Mouse (Mus musculus): ENCODE measurements around the gene Gm20671. TPM values are rescaled to one million over a fixed set of nuclear protein-coding genes. Genes with fewer than 3 reads are reported as not detected.
"Not testable (repeated sequence)": the region's sequence is repeated elsewhere in the genome, so short reads cannot be mapped to it uniquely, and the experiment has no call there.

The Gm20671 gene
- polyA plus RNA-seq, 1 experiment from 2014 or later: not detected

DNA sequence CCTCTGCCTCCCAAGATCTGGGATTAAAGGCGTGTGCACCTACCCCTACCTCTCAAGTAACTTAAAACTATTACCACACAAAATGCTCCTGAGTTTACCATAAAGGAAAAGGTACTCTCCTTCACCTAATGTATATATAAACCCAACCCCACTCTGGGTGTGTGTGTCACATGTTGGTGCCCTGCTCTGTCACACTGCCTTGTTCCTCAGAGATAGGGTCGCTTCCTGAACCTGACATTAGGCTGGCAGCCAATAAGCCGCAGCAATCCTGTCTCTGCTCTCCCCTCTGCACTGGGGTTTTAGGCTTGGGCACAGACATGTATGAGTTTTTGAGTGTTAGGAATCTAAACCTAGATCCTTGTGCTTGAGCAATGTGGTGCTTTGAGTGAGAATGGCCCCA, 48.7 kb downstream of the Gm20671 start:
- Histone ChIP-seq H3K4me3 (replicated peaks) (no peak overlapping the region), H3K27me3 (no peaks in the 10 kb centered on the region), H3K9me3 (no peaks in the 10 kb centered on the region), H3K9ac (replicated peaks) (no peak overlapping the region), H3K27ac (no peak overlapping the region), H3K36me3 (peaks cover 19% of the 10 kb centered on the region), H3K4me2 (replicated peaks) (no peak overlapping the region), H3K4me1 (replicated peaks) (no peaks in the 10 kb centered on the region)
- 96% methylated on average over 3 of the region's 3 CpGs for WGBS
- ATAC-seq: no peak

DNA sequence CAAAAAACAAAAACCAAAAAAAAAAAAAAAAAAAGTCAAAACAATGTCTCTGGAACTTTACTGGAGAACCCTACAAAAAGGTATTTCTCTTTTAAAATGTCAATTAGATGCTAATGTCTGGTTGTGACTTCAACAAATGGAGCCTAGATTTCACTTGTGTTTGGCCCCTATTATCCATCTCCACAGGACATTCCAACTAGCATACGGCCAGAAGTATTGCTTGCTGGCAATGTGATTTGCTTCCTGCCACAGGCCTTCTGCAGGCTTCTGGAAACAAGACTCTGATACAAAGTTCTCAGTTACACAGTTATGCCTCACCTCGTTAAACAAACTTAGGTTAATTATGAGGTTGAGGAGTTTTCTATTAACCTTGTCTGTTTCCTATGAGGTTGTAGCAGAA, 54.5 kb downstream of the Gm20671 start:
- WGBS: 89% methylated on average over 2 of the region's 2 CpGs
- H3K27me3 ChIP-seq: no peaks in the 10 kb centered on the region

DNA sequence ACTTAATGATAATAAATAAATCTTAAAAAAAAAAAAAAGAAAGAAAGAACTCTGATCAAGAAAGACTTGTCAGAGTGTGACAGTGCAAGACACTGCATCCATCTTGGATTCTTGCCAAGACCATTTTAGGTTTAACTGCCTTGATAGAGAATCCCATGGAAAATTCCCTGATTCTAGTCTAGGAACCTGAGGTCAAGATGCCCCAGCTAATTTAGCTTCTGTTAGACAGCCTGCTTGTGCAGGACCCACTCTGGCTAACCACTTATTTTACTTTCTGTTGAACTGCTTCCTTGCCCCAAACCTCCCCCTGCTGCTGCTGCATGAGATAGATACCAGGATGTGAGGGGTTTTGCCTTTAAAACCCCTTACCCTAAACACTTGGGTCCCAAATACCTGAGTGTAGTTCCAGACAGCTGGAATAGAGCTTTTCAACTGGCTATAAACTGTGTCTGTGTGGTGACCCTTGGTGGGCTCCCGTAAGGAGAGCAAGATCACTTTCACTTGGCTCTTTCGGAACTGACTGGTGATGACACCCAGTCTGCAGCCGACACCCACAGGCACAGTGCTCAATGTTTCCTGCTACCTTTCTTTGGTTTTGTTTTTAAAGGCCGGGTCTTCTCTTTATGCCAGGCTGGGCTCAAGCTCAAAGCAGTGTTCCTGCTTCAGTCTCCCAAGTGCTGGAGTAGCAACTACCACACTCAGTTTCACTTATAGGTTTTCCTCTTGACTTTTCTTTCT, 59.1 kb downstream of the Gm20671 start:
- no peak overlapping the region for H3K9ac ChIP-seq (replicated peaks)
- no peak overlapping the region for H3K4me2 ChIP-seq (replicated peaks)
- H3K27ac ChIP-seq: no peak overlapping the region
- 98% methylated on average over 4 of the region's 4 CpGs for WGBS
- no peak overlapping the region for H3K4me3 ChIP-seq (replicated peaks)
- ATAC-seq: no peak
- no peaks in the 10 kb centered on the region for H3K9me3 ChIP-seq
- H3K4me1 ChIP-seq (replicated peaks): no peaks in the 10 kb centered on the region
- peaks cover 45% of the 10 kb centered on the region for H3K36me3 ChIP-seq
- no peaks in the 10 kb centered on the region for H3K27me3 ChIP-seq

More for the DNA sequence above, 54.5 kb downstream of the Gm20671 start:
- ATAC-seq: no peak
- no peaks in the 10 kb centered on the region for H3K9me3 ChIP-seq
- H3K4me1 ChIP-seq (replicated peaks): no peaks in the 10 kb centered on the region
- peaks cover 38% of the 10 kb centered on the region for H3K36me3 ChIP-seq
- H3K27ac ChIP-seq: no peak overlapping the region
- no peak overlapping the region for H3K9ac ChIP-seq (replicated peaks)
- no peak overlapping the region for H3K4me3 ChIP-seq (replicated peaks)
- no peak overlapping the region for H3K4me2 ChIP-seq (replicated peaks)

DNA sequence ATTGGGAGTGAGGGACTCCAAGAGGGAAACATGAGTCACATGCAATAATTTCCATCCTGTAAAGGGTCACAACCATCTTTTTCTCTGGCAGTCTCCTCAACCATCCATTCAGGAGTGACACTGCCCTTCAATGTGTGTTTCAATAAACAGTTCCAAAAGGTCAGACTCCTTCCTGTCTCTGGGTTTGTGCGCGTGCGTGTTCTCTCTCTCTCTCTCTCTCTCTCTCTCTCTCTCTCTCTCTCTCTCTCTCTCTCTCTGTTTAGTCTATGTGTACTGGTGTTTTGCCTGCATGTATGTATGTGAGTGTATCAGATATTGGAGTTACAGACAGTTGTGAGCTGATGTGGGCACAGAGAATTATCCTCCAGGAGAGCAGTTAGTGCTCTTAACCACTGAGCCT, 59.9 kb downstream of the Gm20671 start:
- WGBS: 86% methylated on average over 3 of the region's 3 CpGs
- H3K36me3 ChIP-seq: peaks cover 46% of the 10 kb centered on the region
- H3K9ac ChIP-seq (replicated peaks): no peak overlapping the region
- no peak for ATAC-seq
- no peaks in the 10 kb centered on the region for H3K27me3 ChIP-seq
- H3K4me1 ChIP-seq (replicated peaks): no peaks in the 10 kb centered on the region
- no peak overlapping the region for H3K4me3 ChIP-seq (replicated peaks)
- no peaks in the 10 kb centered on the region for H3K9me3 ChIP-seq
- no peak overlapping the region for H3K27ac ChIP-seq
- H3K4me2 ChIP-seq (replicated peaks): no peak overlapping the region

DNA sequence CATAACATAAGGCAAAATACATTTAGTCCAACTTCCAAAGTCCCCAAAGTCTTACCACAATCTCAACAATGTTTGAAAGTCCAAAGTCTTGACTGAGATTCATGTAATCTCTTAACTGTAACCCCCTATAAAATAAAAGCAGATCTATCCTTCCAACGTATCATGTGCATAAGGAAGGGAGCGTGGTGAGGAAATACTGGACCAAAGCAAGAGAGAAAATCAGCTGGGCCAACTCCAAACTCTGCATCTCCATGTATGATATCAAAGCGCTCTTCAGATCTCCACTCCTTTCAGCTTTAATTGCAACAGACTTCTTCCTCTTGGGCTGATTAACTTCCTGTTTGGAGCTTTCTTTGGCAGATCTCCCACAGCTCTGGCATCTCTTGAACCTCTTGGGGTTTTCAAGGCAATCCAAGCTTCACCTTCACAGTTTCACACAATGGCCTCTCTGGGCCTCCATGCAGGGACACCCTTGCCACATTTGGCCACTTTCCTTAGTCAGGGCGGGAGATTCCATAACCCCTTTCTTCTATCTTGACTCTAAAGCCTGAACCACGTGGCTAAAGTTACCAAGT, 65.3 kb downstream of the Gm20671 start:
- no peak overlapping the region for H3K9ac ChIP-seq (replicated peaks)
- peaks cover 47% of the 10 kb centered on the region for H3K36me3 ChIP-seq
- H3K27ac ChIP-seq: no peak overlapping the region
- H3K4me3 ChIP-seq (replicated peaks): no peak overlapping the region
- no peak overlapping the region for H3K4me2 ChIP-seq (replicated peaks)
- H3K9me3 ChIP-seq: no peaks in the 10 kb centered on the region
- no peak for ATAC-seq
- H3K27me3 ChIP-seq: no peaks in the 10 kb centered on the region
- H3K4me1 ChIP-seq (replicated peaks): no peaks in the 10 kb centered on the region
- WGBS: 96% methylated on average over 5 of the region's 5 CpGs

DNA sequence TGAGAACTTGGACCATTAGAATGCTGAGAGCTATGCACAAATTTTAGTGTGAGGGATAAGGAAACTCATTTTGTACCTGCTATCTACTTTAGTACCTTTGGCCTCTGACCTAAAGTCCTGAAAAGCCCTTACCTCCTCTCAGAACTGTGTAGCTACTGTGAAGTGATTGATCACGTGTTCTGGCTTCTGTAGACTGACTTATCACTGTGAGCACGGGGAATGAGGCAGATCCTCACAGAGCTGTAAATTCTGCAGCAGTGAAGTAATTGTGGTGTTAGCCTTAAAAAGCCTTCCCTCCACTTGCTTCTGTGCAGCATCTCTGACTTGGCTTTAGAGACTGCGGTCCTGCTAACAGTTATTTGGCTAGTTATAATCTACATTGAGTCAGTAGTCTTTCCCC, 66.1 kb downstream of the Gm20671 start:
- Histone ChIP-seq H3K4me2 (replicated peaks) (no peak overlapping the region), H3K9me3 (no peaks in the 10 kb centered on the region), H3K9ac (replicated peaks) (no peak overlapping the region), H3K27me3 (no peaks in the 10 kb centered on the region), H3K4me1 (replicated peaks) (no peaks in the 10 kb centered on the region), H3K36me3 (peaks cover 45% of the 10 kb centered on the region), H3K27ac (no peak overlapping the region), H3K4me3 (replicated peaks) (no peak overlapping the region)
- no peak for ATAC-seq
- 94% methylated on average over 3 of the region's 3 CpGs for WGBS

DNA sequence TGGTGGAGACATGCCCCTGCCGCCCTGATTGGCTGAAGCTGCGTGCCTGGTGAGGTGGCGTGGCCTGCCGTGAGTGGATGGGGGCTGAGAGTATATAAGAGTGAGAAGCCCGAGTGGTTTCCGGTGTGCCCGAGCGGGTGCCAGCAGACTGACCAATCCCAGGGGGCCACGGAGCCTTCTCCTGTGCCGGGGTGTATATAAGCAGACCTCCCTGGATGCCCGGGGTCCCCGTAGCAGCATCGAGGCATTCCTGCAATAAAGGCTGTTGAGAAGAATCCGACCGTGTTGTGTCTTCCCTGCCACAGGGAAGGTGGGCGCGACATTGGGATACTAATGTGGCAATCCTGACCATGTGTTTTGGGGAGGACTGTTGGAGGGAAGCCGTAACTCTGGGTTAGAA, 66.6 kb downstream of the Gm20671 start:
- not testable (repeated sequence) for H3K4me3 ChIP-seq (replicated peaks); H3K9ac ChIP-seq (replicated peaks); H3K27ac ChIP-seq; H3K27me3 ChIP-seq; H3K4me2 ChIP-seq (replicated peaks); H3K9me3 ChIP-seq; H3K4me1 ChIP-seq (replicated peaks); ATAC-seq
- 97% methylated on average over 18 of the region's 18 CpGs for WGBS
- peaks cover 45% of the 10 kb centered on the region for H3K36me3 ChIP-seq

DNA sequence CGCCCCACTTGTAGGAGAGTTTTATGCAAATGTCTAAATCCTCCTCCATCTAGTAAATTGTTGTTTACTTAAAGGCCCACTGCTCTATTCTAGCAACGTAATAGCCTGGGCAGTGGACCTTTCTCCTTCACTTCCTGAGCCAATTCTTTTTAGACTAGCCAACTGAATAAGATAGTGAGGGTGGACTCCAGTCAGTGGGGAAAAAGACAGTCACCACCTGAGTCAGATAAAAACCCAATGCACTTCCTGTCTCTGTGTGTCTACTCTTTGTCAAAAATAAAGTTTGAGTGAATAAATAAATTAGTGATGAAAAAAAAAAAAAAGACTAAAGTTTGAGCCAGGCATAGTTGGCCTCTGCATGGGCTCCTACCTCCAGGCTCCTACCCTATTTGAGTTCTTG, 67.2 kb downstream of the Gm20671 start:
- Histone ChIP-seq H3K36me3 (peaks cover 43% of the 10 kb centered on the region), H3K4me3 (replicated peaks) (no peak overlapping the region), H3K9me3 (no peaks in the 10 kb centered on the region), H3K9ac (replicated peaks) (no peak overlapping the region), H3K4me1 (replicated peaks) (no peaks in the 10 kb centered on the region), H3K27ac (no peak overlapping the region), H3K4me2 (replicated peaks) (no peak overlapping the region), H3K27me3 (no peaks in the 10 kb centered on the region)
- 79% methylated on average over 2 of the region's 2 CpGs for WGBS
- no peak for ATAC-seq

DNA sequence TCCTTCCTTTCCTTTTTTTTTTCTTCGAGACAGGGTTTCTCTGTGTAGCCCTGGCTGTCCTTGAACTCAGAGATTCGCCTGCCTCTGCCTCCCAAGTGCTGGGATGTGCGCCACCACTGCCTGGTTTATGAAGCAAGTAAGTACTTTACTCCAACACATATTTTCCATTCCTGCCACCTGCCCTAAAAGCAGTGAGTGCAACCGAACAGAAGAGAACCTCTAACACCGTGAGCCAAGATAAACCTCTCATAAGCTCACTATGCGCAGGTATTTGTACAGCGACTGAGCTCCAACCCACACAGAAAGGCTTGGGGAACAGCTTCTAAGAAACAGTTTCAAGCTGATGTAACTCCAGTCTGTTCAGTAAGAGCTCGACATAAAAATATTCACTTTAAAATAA, 70.8 kb downstream of the Gm20671 start:
- H3K4me3 ChIP-seq (replicated peaks): no peak overlapping the region
- H3K9me3 ChIP-seq: no peaks in the 10 kb centered on the region
- H3K27me3 ChIP-seq: no peaks in the 10 kb centered on the region
- no peak for ATAC-seq
- no peak overlapping the region for H3K4me2 ChIP-seq (replicated peaks)
- no peak overlapping the region for H3K9ac ChIP-seq (replicated peaks)
- no peak overlapping the region for H3K27ac ChIP-seq
- 93% methylated on average over 8 of the region's 8 CpGs for WGBS
- H3K36me3 ChIP-seq: peaks cover 8% of the 10 kb centered on the region; the same call in 1 of the 2 replicates
- peaks cover 11% of the 10 kb centered on the region for H3K4me1 ChIP-seq (replicated peaks)

DNA sequence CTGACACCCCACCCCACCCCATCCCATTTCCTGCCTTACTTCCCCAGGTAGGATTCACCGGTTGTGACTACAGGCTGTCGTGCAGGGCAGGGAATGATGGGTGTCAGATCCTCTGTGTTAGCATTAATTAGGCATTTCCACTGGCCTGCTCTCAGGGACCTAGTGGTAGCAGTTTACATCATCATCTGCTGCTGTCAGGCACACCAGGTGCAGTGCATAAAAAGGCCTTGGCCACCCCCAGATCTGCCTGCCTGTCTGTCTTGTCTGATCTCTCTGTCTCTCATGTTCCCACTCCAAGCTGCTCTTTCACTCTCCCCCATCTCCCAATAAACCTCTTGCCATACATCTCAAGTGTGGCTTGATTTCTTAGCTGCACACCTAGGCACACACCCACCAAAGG, 75.2 kb downstream of the Gm20671 start:
- H3K9ac ChIP-seq (replicated peaks): no peak overlapping the region
- no peaks in the 10 kb centered on the region for H3K27me3 ChIP-seq
- no peaks in the 10 kb centered on the region for H3K9me3 ChIP-seq
- H3K4me3 ChIP-seq (replicated peaks): no peak overlapping the region
- 46% methylated on average over 2 of the region's 2 CpGs for WGBS
- peaks cover 11% of the 10 kb centered on the region for H3K4me1 ChIP-seq (replicated peaks)
- ATAC-seq: no peak
- no peak overlapping the region for H3K4me2 ChIP-seq (replicated peaks)
- no peaks in the 10 kb centered on the region for H3K36me3 ChIP-seq
- peak overlapping the region; percentile 4; the same call in 1 of the 2 replicates for H3K27ac ChIP-seq

DNA sequence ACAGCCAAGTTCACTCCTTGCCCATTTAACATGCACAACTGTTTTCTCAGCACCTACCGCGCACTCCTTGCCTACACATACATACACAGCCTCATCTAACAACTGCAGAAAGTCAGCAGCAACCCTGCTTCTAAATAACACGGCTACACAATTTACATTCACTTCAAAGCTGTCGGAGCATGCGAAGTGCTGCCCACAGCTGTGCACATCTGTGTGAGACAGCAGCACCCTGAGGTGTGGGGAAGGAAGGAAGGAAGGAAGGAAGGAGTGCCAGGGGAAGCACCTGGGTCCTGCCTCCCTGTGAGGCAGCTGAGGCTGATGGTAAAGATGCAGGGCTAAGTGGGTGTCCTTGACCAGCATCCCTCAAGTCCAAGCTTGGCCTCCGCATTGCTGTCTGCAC, 78.0 kb downstream of the Gm20671 start:
- H3K36me3 ChIP-seq: no peaks in the 10 kb centered on the region
- H3K4me2 ChIP-seq (replicated peaks): no peak overlapping the region
- H3K4me1 ChIP-seq (replicated peaks): peaks cover 20% of the 10 kb centered on the region
- H3K9ac ChIP-seq (replicated peaks): 0 out of 2 replicates have a peak overlapping the region, but pooled peaks have one; percentile 14
- H3K27ac ChIP-seq: no peak overlapping the region
- H3K9me3 ChIP-seq: no peaks in the 10 kb centered on the region
- no peak overlapping the region for H3K4me3 ChIP-seq (replicated peaks)
- 95% methylated on average over 6 of the region's 6 CpGs for WGBS
- ATAC-seq: no peak
- no peaks in the 10 kb centered on the region for H3K27me3 ChIP-seq

DNA sequence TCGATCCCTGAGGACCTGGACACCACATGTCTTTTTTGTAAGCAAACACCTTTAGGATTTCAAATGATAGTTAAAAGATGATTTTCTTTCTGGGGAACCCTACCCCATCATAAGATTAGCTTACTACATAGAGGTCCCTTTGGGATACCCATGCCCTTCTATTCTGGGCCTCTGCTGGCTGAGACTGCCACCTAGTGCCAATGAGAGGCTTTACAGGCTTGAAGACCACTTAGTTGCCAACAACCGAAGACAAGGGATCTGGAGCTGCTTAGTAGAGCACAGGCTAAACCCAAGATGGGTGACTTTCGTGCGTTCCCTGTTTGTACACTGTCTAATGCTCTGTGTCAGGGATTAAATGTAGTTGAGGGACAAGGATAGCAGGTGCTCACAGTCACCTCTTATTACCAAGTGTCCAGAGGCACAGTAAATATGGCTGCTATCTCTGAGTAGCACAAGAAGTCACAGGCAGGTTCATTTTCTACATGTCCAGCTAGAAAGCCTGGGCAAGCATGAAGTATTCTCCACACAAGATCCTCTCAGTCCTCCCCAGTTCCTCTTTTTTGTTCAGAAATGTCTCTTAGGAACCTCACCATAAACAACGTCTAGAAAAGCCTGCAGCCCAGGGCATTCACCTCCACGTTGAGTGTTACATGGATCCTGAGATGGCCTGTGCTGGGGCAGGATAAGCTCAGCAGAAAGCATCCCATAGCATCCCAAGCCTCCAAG, 79.1 kb downstream of the Gm20671 start:
- H3K9ac ChIP-seq (replicated peaks): no peak overlapping the region
- 0 out of 2 replicates have a peak, but pooled peaks have one; percentile 29 for ATAC-seq
- H3K4me3 ChIP-seq (replicated peaks): no peak overlapping the region
- H3K4me2 ChIP-seq (replicated peaks): no peak overlapping the region
- no peaks in the 10 kb centered on the region for H3K27me3 ChIP-seq
- WGBS: 65% methylated on average over 6 of the region's 6 CpGs
- no peak overlapping the region for H3K27ac ChIP-seq
- peaks cover 21% of the 10 kb centered on the region for H3K4me1 ChIP-seq (replicated peaks)
- no peaks in the 10 kb centered on the region for H3K36me3 ChIP-seq
- H3K9me3 ChIP-seq: no peaks in the 10 kb centered on the region
